Mouse (Mus musculus): ENCODE results near the gene Nrip1. TPM values are rescaled to one million over a fixed set of nuclear protein-coding genes. Genes with fewer than 3 reads are reported as not detected.

Nrip1 gene
- total and polyA plus RNA-seq, 2 experiments from 2014 or later: 34.8 to 40.9 TPM

DNA sequence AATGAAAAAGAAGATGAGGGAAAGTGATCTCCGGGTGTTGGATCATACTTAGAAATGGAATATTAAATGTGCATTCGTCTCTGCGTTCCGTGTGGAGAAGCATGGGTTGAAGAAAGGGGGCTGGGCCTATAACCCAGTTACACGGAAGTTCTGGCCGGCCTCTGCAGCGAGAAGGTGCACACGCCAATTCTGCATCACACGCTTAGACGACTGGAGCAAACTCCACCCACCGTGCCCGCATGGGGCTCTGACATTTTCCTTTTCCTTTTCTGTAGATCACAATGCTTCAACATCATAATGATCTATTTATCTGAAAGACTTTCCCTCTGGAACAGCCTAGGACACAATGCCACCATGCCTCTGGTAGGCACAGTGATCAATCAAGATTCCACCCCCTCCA, 16.5 kb downstream of the Nrip1 start:
- no peak overlapping the region for H3K27ac ChIP-seq (ENCODE audit: low read depth, low read length)
- no peaks in the 10 kb centered on the region for H3K36me3 ChIP-seq (ENCODE audit: insufficient read depth)
- no peak overlapping the region for H3K4me3 ChIP-seq (ENCODE audit: low read depth, low read length)
- H3K27me3 ChIP-seq (ENCODE audit: insufficient read depth, low read length): no peaks in the 10 kb centered on the region
- H3K4me2 ChIP-seq (ENCODE audit: low read depth): no peak overlapping the region
- DNase-seq (no peak), ATAC-seq (no peak)
- H3K4me1 ChIP-seq (ENCODE audit: insufficient read depth): no peaks in the 10 kb centered on the region
- TF ChIP-seq CTCF (IDR thresholded peaks at IDR 0.05; ENCODE audit: low read depth): no peak
- no peak overlapping the region for H3K9ac ChIP-seq
- H3K9me3 ChIP-seq (ENCODE audit: low read length): no peaks in the 10 kb centered on the region
- WGBS: 91% methylated on average over 12 of the region's 12 CpGs

DNA sequence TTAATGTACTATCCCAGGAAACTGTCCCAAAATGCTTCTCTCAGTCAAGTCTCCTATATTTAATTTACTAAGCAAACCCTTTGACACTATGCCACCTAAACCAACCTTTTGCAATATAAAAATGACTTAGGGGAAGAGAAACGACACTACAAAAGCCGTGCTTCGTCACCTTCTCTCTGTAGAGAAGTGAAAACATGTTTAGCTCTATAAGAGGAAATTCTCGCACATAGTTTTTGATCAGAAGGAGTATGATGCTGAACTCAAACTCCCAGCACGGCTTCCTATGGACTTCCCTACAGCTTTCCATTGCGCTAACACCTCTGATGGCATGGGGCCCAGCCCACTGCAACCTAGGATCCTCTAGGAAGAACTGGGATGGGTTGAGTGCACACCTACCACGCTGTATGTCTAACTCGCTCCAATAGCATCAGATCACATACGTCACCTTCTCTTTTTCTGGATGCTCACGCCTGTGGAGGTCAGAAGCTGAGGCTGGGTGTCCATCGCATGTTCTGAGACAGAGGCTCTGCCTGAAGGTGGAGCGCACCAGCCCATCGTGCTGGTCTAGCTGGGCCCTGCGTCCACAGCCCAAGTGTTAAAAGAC, 17.6 kb downstream of the Nrip1 start:
- no peak for DNase-seq
- no peaks in the 10 kb centered on the region for H3K4me1 ChIP-seq (ENCODE audit: insufficient read depth)
- 0 out of 2 replicates have a peak, but pooled peaks cover 5% of the 10 kb centered on the region for H3K36me3 ChIP-seq (ENCODE audit: insufficient read depth)
- no peaks in the 10 kb centered on the region for H3K27me3 ChIP-seq (ENCODE audit: insufficient read depth, low read length)
- H3K9me3 ChIP-seq (ENCODE audit: low read length): no peaks in the 10 kb centered on the region
- H3K27ac ChIP-seq (ENCODE audit: low read depth, low read length): no peak overlapping the region
- H3K4me2 ChIP-seq (ENCODE audit: low read depth): no peak overlapping the region
- H3K4me3 ChIP-seq (ENCODE audit: low read depth, low read length): no peak overlapping the region
- no peak for TF ChIP-seq CTCF (IDR thresholded peaks at IDR 0.05; ENCODE audit: low read depth)
- no peak for ATAC-seq
- H3K9ac ChIP-seq: no peak overlapping the region
- WGBS: 95% methylated on average over 14 of the region's 14 CpGs

DNA sequence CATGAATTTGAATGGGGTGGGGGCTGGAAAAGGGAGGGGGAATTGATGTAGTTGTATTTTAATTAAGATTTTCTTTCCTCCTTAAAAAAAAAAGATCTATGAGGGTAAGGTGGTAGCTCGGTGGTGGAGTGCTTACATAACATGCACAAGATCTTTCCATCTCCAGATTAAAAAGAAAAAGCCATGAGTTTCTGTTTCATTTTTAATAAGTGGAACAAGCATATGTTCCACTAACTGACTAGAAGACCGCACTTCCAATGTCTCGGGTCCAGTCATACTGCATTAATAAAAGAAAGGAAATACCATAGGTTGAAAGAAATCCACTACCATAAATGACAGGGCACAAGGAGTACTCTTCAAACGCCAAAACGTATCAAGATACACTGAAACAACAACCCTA, 18.4 kb downstream of the Nrip1 start:
- 92% methylated on average over 5 of the region's 5 CpGs for WGBS
- no peak for DNase-seq
- Histone ChIP-seq H3K4me1 (ENCODE audit: insufficient read depth) (no peaks in the 10 kb centered on the region), H3K9me3 (ENCODE audit: low read length) (no peaks in the 10 kb centered on the region), H3K9ac (no peak overlapping the region), H3K4me2 (ENCODE audit: low read depth) (no peak overlapping the region), H3K27me3 (ENCODE audit: insufficient read depth, low read length) (no peaks in the 10 kb centered on the region), H3K27ac (ENCODE audit: low read depth, low read length) (no peak overlapping the region), H3K36me3 (ENCODE audit: insufficient read depth) (peaks cover 5% of the 10 kb centered on the region; the same call in 1 of the 2 replicates), H3K4me3 (ENCODE audit: low read depth, low read length) (no peak overlapping the region)
- no peak for TF ChIP-seq CTCF (IDR thresholded peaks at IDR 0.05; ENCODE audit: low read depth)
- no peak for ATAC-seq

DNA sequence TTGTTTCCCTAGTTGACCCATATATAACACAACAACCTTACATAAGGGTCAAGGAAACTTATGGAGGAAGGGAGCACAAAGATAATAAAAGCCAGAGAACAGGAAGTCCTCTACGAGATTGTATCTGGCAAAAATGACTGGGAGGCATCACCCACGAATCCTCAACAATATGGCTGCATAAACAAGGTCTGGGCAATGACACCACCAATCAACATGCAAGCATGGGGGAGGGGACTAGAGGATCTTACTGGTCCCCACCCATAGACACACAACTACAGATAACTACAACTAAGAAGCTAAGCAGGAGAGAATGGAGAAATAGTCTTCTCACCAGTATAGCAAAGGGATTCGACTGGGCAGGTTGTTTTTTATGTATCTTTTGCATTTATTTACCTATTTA, 18.8 kb downstream of the Nrip1 start:
- no peaks in the 10 kb centered on the region for H3K27me3 ChIP-seq (ENCODE audit: insufficient read depth, low read length)
- no peak overlapping the region for H3K9ac ChIP-seq
- DNase-seq: no peak
- WGBS: 80% methylated on average over 3 of the region's 3 CpGs
- H3K27ac ChIP-seq (ENCODE audit: low read depth, low read length): no peak overlapping the region
- no peak overlapping the region for H3K4me3 ChIP-seq (ENCODE audit: low read depth, low read length)
- no peaks in the 10 kb centered on the region for H3K4me1 ChIP-seq (ENCODE audit: insufficient read depth)
- H3K9me3 ChIP-seq (ENCODE audit: low read length): no peaks in the 10 kb centered on the region
- no peak overlapping the region for H3K4me2 ChIP-seq (ENCODE audit: low read depth)
- peaks cover 5% of the 10 kb centered on the region; the same call in 1 of the 2 replicates for H3K36me3 ChIP-seq (ENCODE audit: insufficient read depth)
- no peak for TF ChIP-seq CTCF (IDR thresholded peaks at IDR 0.05; ENCODE audit: low read depth)
- no peak for ATAC-seq

DNA sequence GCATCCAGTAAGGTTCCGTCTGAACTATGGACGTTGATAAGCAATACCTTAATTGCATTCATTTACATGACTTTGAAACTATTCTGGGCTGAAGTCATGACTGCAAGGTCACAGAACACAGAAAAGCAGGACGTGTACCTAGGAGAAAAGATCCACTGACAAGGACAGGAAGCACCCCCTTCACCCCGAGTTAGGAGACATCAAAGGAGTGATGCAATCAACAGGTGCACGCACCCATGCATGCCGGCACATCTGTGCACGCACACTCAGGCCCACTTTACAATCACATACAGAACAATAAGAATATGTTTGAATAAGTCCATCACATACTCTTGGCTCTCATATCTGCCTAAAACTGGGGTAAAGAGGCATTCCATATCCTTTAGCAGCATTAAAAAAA, 19.3 kb downstream of the Nrip1 start:
- H3K27ac ChIP-seq (ENCODE audit: low read depth, low read length): no peak overlapping the region
- WGBS: 85% methylated on average over 7 of the region's 7 CpGs
- no peaks in the 10 kb centered on the region for H3K4me1 ChIP-seq (ENCODE audit: insufficient read depth)
- ATAC-seq (no peak), DNase-seq (no peak)
- H3K9ac ChIP-seq: no peak overlapping the region
- no peak overlapping the region for H3K4me2 ChIP-seq (ENCODE audit: low read depth)
- no peaks in the 10 kb centered on the region for H3K27me3 ChIP-seq (ENCODE audit: insufficient read depth, low read length)
- no peak overlapping the region for H3K4me3 ChIP-seq (ENCODE audit: low read depth, low read length)
- no peaks in the 10 kb centered on the region for H3K9me3 ChIP-seq (ENCODE audit: low read length)
- no peak for TF ChIP-seq CTCF (IDR thresholded peaks at IDR 0.05; ENCODE audit: low read depth)
- peaks cover 9% of the 10 kb centered on the region for H3K36me3 ChIP-seq (ENCODE audit: insufficient read depth)

DNA sequence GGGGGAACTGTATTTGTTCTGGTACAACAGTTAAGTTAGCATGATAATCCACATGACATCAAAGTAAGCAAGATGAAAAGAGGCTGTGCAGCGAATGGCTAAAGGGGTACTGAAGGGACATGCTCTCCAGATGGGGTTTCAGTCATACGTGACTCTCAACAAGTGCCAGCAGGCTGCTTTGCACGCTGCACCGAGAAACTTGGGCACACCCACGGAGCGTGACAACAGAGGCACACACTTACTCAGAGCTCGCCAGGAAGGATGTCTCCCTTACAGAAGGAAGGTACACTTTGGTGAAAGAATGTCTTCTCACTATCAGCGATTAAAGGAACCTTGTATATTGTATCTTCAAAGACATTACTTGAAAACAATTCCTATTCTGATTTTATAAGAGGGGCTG, 22.7 kb downstream of the Nrip1 start:
- H3K27me3 ChIP-seq (ENCODE audit: insufficient read depth, low read length): no peaks in the 10 kb centered on the region
- no peak overlapping the region for H3K4me3 ChIP-seq (ENCODE audit: low read depth, low read length)
- no peak overlapping the region for H3K27ac ChIP-seq (ENCODE audit: low read depth, low read length)
- H3K9me3 ChIP-seq (ENCODE audit: low read length): no peaks in the 10 kb centered on the region
- peaks cover 9% of the 10 kb centered on the region for H3K36me3 ChIP-seq (ENCODE audit: insufficient read depth)
- TF ChIP-seq CTCF (IDR thresholded peaks at IDR 0.05; ENCODE audit: low read depth): no peak
- DNase-seq: no peak
- ATAC-seq: no peak
- no peak overlapping the region for H3K4me2 ChIP-seq (ENCODE audit: low read depth)
- 82% methylated on average over 8 of the region's 8 CpGs for WGBS
- no peak overlapping the region for H3K9ac ChIP-seq
- no peaks in the 10 kb centered on the region for H3K4me1 ChIP-seq (ENCODE audit: insufficient read depth)

DNA sequence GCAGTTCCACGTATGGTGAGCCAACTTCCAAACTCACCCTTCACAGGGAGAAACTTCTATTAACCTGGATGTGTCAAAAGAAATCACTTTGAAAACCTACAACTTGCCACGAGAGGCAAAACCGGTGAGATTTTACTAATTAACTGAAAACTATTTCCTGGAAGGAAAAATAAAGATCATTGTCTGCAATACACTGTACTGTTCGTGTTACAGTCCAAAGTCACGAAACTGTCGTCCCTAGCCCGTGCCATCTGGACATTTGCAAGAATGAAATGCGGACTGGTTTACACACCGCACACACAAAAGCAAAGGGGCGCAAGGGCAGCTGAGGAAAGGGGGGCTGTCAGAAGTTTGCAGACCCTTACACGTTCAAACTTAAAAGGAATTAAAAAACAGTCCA, 24.6 kb downstream of the Nrip1 start:
- H3K9ac ChIP-seq: no peak overlapping the region
- no peak overlapping the region for H3K4me3 ChIP-seq (ENCODE audit: low read depth, low read length)
- no peak overlapping the region for H3K27ac ChIP-seq (ENCODE audit: low read depth, low read length)
- no peaks in the 10 kb centered on the region for H3K4me1 ChIP-seq (ENCODE audit: insufficient read depth)
- no peak for ATAC-seq
- no peaks in the 10 kb centered on the region for H3K27me3 ChIP-seq (ENCODE audit: insufficient read depth, low read length)
- 59% methylated on average over 11 of the region's 11 CpGs for WGBS
- TF ChIP-seq CTCF (IDR thresholded peaks at IDR 0.05; ENCODE audit: low read depth): no peak
- no peaks in the 10 kb centered on the region for H3K9me3 ChIP-seq (ENCODE audit: low read length)
- no peak overlapping the region for H3K4me2 ChIP-seq (ENCODE audit: low read depth)
- H3K36me3 ChIP-seq (ENCODE audit: insufficient read depth): peaks cover 9% of the 10 kb centered on the region
- no peak for DNase-seq
